Mouse (Mus musculus) neural tube, embryonic 11.5 days (tissue): Measurements from ENCODE around the gene Inpp5b. TPM values are rescaled to one million over a fixed set of nuclear protein-coding genes. Genes with fewer than 3 reads are reported as not detected.

Experiments used
- ATAC-seq: fragments of 200-750 bp; cut with Nextera tagmentation; 2 replicates; pipeline ENCODE4 v1.8.0; 2017; ENCODE audit warnings: moderate number of reproducible peaks, mild to moderate bottlenecking, moderate TSS enrichment, moderate library complexity; ENCODE audit not compliant: insufficient read depth, low FRiP score, low TSS enrichment
- DNase-seq: peaks from one replicate; pipeline ENCODE4 v3.0.0-alpha.2; 2015; ENCODE audit warnings: low spot score
- H3K27ac ChIP-seq: fragments of 300-500 bp; sonication (generic); 2 replicates; pipeline ENCODE4 v1.5.1; 2014; ENCODE audit warnings: low read depth, mild to moderate bottlenecking, low read length
- H3K27me3 ChIP-seq: fragments of 300-500 bp; sonication (generic); 2 replicates; pipeline ENCODE4 v1.6.1; 2014; ENCODE audit warnings: mild to moderate bottlenecking, low read length, mixed read lengths; ENCODE audit not compliant: control insufficient read depth, insufficient read depth
- H3K36me3 ChIP-seq: fragments of 300-500 bp; sonication (generic); 2 replicates; pipeline ENCODE4 v1.6.1; 2014; ENCODE audit warnings: mild to moderate bottlenecking, low read length, moderate library complexity, mixed read lengths; ENCODE audit not compliant: control insufficient read depth, insufficient read depth
- H3K4me1 ChIP-seq: fragments of 300-500 bp; sonication (generic); 2 replicates; pipeline ENCODE4 v1.6.1; 2014; ENCODE audit warnings: low read length, mixed read lengths; ENCODE audit not compliant: control insufficient read depth, insufficient read depth
- H3K4me2 ChIP-seq: fragments of 300-500 bp; sonication (generic); 2 replicates; pipeline ENCODE4 v1.6.1; 2014; ENCODE audit warnings: low read depth, mild to moderate bottlenecking, moderate library complexity
- H3K4me3 ChIP-seq: fragments of 300-500 bp; sonication (generic); 2 replicates; pipeline ENCODE4 v1.5.1; 2014; ENCODE audit warnings: low read depth, low read length
- H3K9ac ChIP-seq: fragments of 300-500 bp; sonication (generic); 2 replicates; pipeline ENCODE4 v1.6.1; 2014; ENCODE audit warnings: mild to moderate bottlenecking, low read length
- H3K9me3 ChIP-seq: fragments of 300-500 bp; sonication (generic); 2 replicates; pipeline ENCODE4 v1.6.1; 2016; ENCODE audit warnings: low read length; ENCODE audit not compliant: control insufficient read depth
- WGBS: fragments of 180-500 bp; shearing (Covaris S2); extraction: QIAGEN DNeasy Blood & Tissue Kit; methylation state at CpG from one replicate; pipeline ENCODE4 v1.1.7; 2014; 5-methylcytosine and 5-hydroxymethylcytosine counted together
- polyA plus RNA-seq: library from polyadenylated mRNA; unstranded; fragments of >200 nt; fragmentation: Nextera tagmentation; extraction: Ambion mirVana; gene quantifications from 2 replicates; pipeline ENCODE4 v1.2.1, GENCODE M21; 2014

Gene Inpp5b
- polyA plus RNA-seq, 1 experiment from 2014 or later: 24.9 TPM

- WGBS: 90% methylated on average over 7 of the region's 7 CpGs
- H3K27ac ChIP-seq: no peak overlapping the region
- H3K4me1 ChIP-seq: no peaks in the 10 kb centered on the region; the same call in 1 of the 2 replicates
- H3K9ac ChIP-seq: no peak overlapping the region
- no peaks in the 10 kb centered on the region for H3K36me3 ChIP-seq
- no peaks in the 10 kb centered on the region for H3K9me3 ChIP-seq
- H3K4me2 ChIP-seq: no peak overlapping the region
- no peaks in the 10 kb centered on the region for H3K27me3 ChIP-seq
- no peak overlapping the region for H3K4me3 ChIP-seq
- ATAC-seq (no peak), DNase-seq (no peak)
Observed at GRCm38 (mm10) chr4:124810056-124810455, 68.4 kb downstream of the Inpp5b start.

GRCm38 (mm10) chr4:124811347-124811975 lies 69.8 kb downstream of the Inpp5b start:
- no peak overlapping the region for H3K4me2 ChIP-seq
- H3K27me3 ChIP-seq: no peaks in the 10 kb centered on the region
- WGBS: 35% methylated on average over 9 of the region's 9 CpGs
- no peak overlapping the region for H3K9ac ChIP-seq
- H3K27ac ChIP-seq: no peak overlapping the region
- no peaks in the 10 kb centered on the region for H3K9me3 ChIP-seq
- no peaks in the 10 kb centered on the region for H3K36me3 ChIP-seq
- no peaks in the 10 kb centered on the region; the same call in 1 of the 2 replicates for H3K4me1 ChIP-seq
- ATAC-seq (no peak), DNase-seq (no peak)
- no peak overlapping the region for H3K4me3 ChIP-seq

- no peak overlapping the region for H3K27ac ChIP-seq
- no peaks in the 10 kb centered on the region for H3K27me3 ChIP-seq
- no peaks in the 10 kb centered on the region for H3K9me3 ChIP-seq
- WGBS: 96% methylated on average over 11 of the region's 11 CpGs
- no peaks in the 10 kb centered on the region; the same call in 1 of the 2 replicates for H3K4me1 ChIP-seq
- no peak overlapping the region for H3K4me3 ChIP-seq
- H3K36me3 ChIP-seq: no peaks in the 10 kb centered on the region; the same call in 1 of the 2 replicates
- H3K9ac ChIP-seq: no peak overlapping the region
- ATAC-seq (no peak), DNase-seq (no peak)
- no peak overlapping the region for H3K4me2 ChIP-seq
Observed at GRCm38 (mm10) chr4:124815901-124816300, 74.3 kb downstream of the Inpp5b start.

- ATAC-seq: no peak
- Histone ChIP-seq H3K27me3 (no peaks in the 10 kb centered on the region), H3K27ac (no peak overlapping the region), H3K36me3 (peaks cover 3% of the 10 kb centered on the region), H3K4me3 (no peak overlapping the region), H3K9me3 (no peaks in the 10 kb centered on the region), H3K9ac (no peak overlapping the region), H3K4me2 (no peak overlapping the region), H3K4me1 (no peaks in the 10 kb centered on the region)
- no peak for DNase-seq
- 27% methylated on average over 6 of the region's 6 CpGs for WGBS
Observed at GRCm38 (mm10) chr4:124817803-124818202, 76.2 kb downstream of the Inpp5b start.

- WGBS: 95% methylated on average over 4 of the region's 4 CpGs
- Histone ChIP-seq H3K27ac (no peak overlapping the region), H3K4me3 (no peak overlapping the region), H3K4me1 (no peaks in the 10 kb centered on the region), H3K27me3 (no peaks in the 10 kb centered on the region), H3K9ac (no peak overlapping the region), H3K9me3 (no peaks in the 10 kb centered on the region), H3K4me2 (no peak overlapping the region), H3K36me3 (peaks cover 3% of the 10 kb centered on the region)
- ATAC-seq (no peak), DNase-seq (no peak)
Observed at GRCm38 (mm10) chr4:124818832-124819231, 77.2 kb downstream of the Inpp5b start.

GRCm38 (mm10) chr4:124824967-124825366 lies 83.3 kb downstream of the Inpp5b start:
- Histone ChIP-seq H3K27me3 (no peaks in the 10 kb centered on the region), H3K9ac (no peak overlapping the region), H3K4me2 (no peak overlapping the region), H3K4me1 (no peaks in the 10 kb centered on the region), H3K4me3 (no peak overlapping the region), H3K9me3 (no peaks in the 10 kb centered on the region), H3K27ac (no peak overlapping the region), H3K36me3 (peaks cover 8% of the 10 kb centered on the region)
- 93% methylated on average over 6 of the region's 6 CpGs for WGBS
- ATAC-seq: no peak
- DNase-seq: no peak

- 95% methylated on average over 21 of the region's 21 CpGs for WGBS
- ATAC-seq: no peak
- H3K36me3 ChIP-seq: peaks cover 8% of the 10 kb centered on the region
- no peak overlapping the region for H3K9ac ChIP-seq
- H3K27ac ChIP-seq: no peak overlapping the region
- no peak for DNase-seq
- no peaks in the 10 kb centered on the region for H3K4me1 ChIP-seq
- no peaks in the 10 kb centered on the region for H3K9me3 ChIP-seq
- no peak overlapping the region for H3K4me2 ChIP-seq
- no peaks in the 10 kb centered on the region for H3K27me3 ChIP-seq
- H3K4me3 ChIP-seq: no peak overlapping the region
Observed at GRCm38 (mm10) chr4:124825371-124825965, 83.8 kb downstream of the Inpp5b start.

GRCm38 (mm10) chr4:124829671-124830070 lies 88.0 kb downstream of the Inpp5b start:
- Histone ChIP-seq H3K27ac (no peak overlapping the region), H3K9me3 (no peaks in the 10 kb centered on the region), H3K36me3 (peaks cover 9% of the 10 kb centered on the region), H3K27me3 (no peaks in the 10 kb centered on the region), H3K4me1 (no peaks in the 10 kb centered on the region), H3K4me3 (no peak overlapping the region), H3K9ac (no peak overlapping the region), H3K4me2 (no peak overlapping the region)
- 89% methylated on average over 5 of the region's 5 CpGs for WGBS
- no peak for DNase-seq
- ATAC-seq: no peak

GRCm38 (mm10) chr4:124832796-124833195 lies 91.1 kb downstream of the Inpp5b start:
- DNase-seq (no peak), ATAC-seq (no peak)
- Histone ChIP-seq H3K4me3 (no peak overlapping the region), H3K27me3 (no peaks in the 10 kb centered on the region), H3K36me3 (peaks cover 4% of the 10 kb centered on the region; the same call in 1 of the 2 replicates), H3K9me3 (no peaks in the 10 kb centered on the region), H3K9ac (no peak overlapping the region), H3K4me2 (no peak overlapping the region), H3K27ac (no peak overlapping the region), H3K4me1 (no peaks in the 10 kb centered on the region)
- WGBS: 94% methylated on average over 10 of the region's 10 CpGs
